In genomic region chr2:25852626-25853025, GRCm38 (mm10) we compare ENCODE assay signal across 11 mouse cellular contexts. TPM values are rescaled to one million over a fixed set of nuclear protein-coding genes. Genes with fewer than 3 reads are reported as not detected.
DNase-seq lines count a peak whose midpoint lies in the region; ATAC-seq lines count a peak whose summit lies in the region.
"Had no signal": no experiment of that assay in that cellular context is flagged by ENCODE, and none has a peak within 500 bp of the region (broad histone marks: within the 10 kb centered on the region; RNA-seq: fewer than 3 reads in every experiment).

No protein-coding gene starts in this region.

- H3K9me3 ChIP-seq in heart, embryonic 12.5 days (replicated peaks), result peaks cover 8% of the 10 kb centered on the region; the same call in 1 of the 2 replicates
- H3K9me3 ChIP-seq in forebrain, embryonic 13.5 days (replicated peaks), result no peaks in the 10 kb centered on the region
- H3K9me3 ChIP-seq: liver, embryonic 13.5 days had no signal

- peaks cover 6% of the 10 kb centered on the region; the same call in 1 of the 2 replicates for H3K27me3 ChIP-seq in heart, embryonic 12.5 days (replicated peaks)
- no peaks in the 10 kb centered on the region for H3K27me3 ChIP-seq in forebrain, embryonic 13.5 days
- H3K27me3 ChIP-seq: liver, embryonic 13.5 days had no signal

- H3K9ac ChIP-seq in heart, embryonic 12.5 days, result no peak overlapping the region
- H3K9ac ChIP-seq in forebrain, embryonic 13.5 days, result no peak overlapping the region
- H3K9ac ChIP-seq: liver, embryonic 13.5 days had no signal

- DNase-seq in heart, adult 8-10 months (ENCODE audit: low spot score), result peak; percentile 40
- DNase-seq in cerebellum, postnatal 36 days, result peak; percentile 22 to 31
- DNase-seq in layer of hippocampus, adult 9-10 months (ENCODE audit: low spot score), result peak; percentile 58
- no peak for DNase-seq in thymus, postnatal 4 days
- DNase-seq: liver, embryonic 13.5 days had no signal

- H3K4me2 ChIP-seq in heart, embryonic 12.5 days, result no peak overlapping the region
- H3K4me2 ChIP-seq in forebrain, embryonic 13.5 days, result no peak overlapping the region
- H3K4me2 ChIP-seq: liver, embryonic 13.5 days had no signal

- no peaks in the 10 kb centered on the region for H3K4me1 ChIP-seq in heart, embryonic 12.5 days (replicated peaks)
- no peaks in the 10 kb centered on the region for H3K4me1 ChIP-seq in forebrain, embryonic 13.5 days
- H3K4me1 ChIP-seq: liver, embryonic 13.5 days had no signal

- H3K4me3 ChIP-seq in heart, embryonic 12.5 days, result no peak overlapping the region
- H3K4me3 ChIP-seq in forebrain, embryonic 13.5 days, result no peak overlapping the region
- H3K4me3 ChIP-seq: liver, embryonic 13.5 days had no signal

- H3K36me3 ChIP-seq in heart, embryonic 12.5 days, result no peaks in the 10 kb centered on the region
- H3K36me3 ChIP-seq in forebrain, embryonic 13.5 days (ENCODE audit: poor library complexity, severe bottlenecking), result no peaks in the 10 kb centered on the region
- H3K36me3 ChIP-seq: liver, embryonic 13.5 days had no signal

- no peak for ATAC-seq in heart, embryonic 12.5 days (ENCODE audit: insufficient number of reproducible peaks, low FRiP score)
- ATAC-seq in CD4-positive, CD25-positive, alpha-beta regulatory T cell, adult 4 months, result peak; percentile 64
- 0 out of 2 replicates have a peak, but pooled peaks have one; percentile 47 for ATAC-seq in megakaryocyte-erythroid progenitor cell, adult 5-6 weeks (replicated peaks; ENCODE audit: low FRiP score, low TSS enrichment, poor library complexity, severe bottlenecking)
- ATAC-seq in forebrain, embryonic 13.5 days, result no peak

- 35% methylated on average over 3 of the region's 3 CpGs for WGBS in heart, embryonic 12.5 days
- WGBS in forebrain, embryonic 13.5 days, result 54% methylated on average over 3 of the region's 3 CpGs

- no peak overlapping the region for H3K27ac ChIP-seq in heart, embryonic 12.5 days (ENCODE audit: poor library complexity, severe bottlenecking)
- no peak overlapping the region for H3K27ac ChIP-seq in forebrain, embryonic 13.5 days
- H3K27ac ChIP-seq: liver, embryonic 13.5 days had no signal

RNA-seq across cellular contexts. Expression of gene Sohlh1, which starts 5.6 kb away (rescaled TPM):
- not detected for total RNA-seq in heart, adult 8-10 months (2022)
- not detected in 2 replicates for polyA plus RNA-seq in heart, embryonic 12.5 days (2016; fragmentation: Nextera tagmentation; extraction: Ambion mirVana)
- polyA plus RNA-seq in CD4-positive, CD25-positive, alpha-beta regulatory T cell, adult 4 months (2017; shearing (Covaris generic)), result under 1 TPM in 1 of 2 experiments, not detected in 1; 0.58 TPM
- not detected in 2 replicates for total RNA-seq in megakaryocyte-erythroid progenitor cell, adult 5-6 weeks (2014; fragmentation: Nextera tagmentation)
- not detected in 2 replicates for total RNA-seq in megakaryocyte-erythroid progenitor cell, adult 5-6 weeks (2017)
- polyA plus RNA-seq in forebrain, embryonic 13.5 days (2015; fragmentation: Nextera tagmentation; extraction: Ambion mirVana), result not detected in 2 replicates
- total RNA-seq: gastrocnemius, adult 8-10 months had no signal
- polyA plus RNA-seq: liver, embryonic 13.5 days; small intestine, adult 2 months had no signal

RNA-seq across cellular contexts. Expression of gene Kcnt1, which starts 10.9 kb away (rescaled TPM):
- under 1 TPM; 0.44 to 0.90 (median 0.59) TPM for total RNA-seq in heart, adult 8-10 months (2022)
- not detected in 2 replicates for polyA plus RNA-seq in heart, embryonic 12.5 days (2016; fragmentation: Nextera tagmentation; extraction: Ambion mirVana)
- under 1 TPM; 0.05 to 0.24 TPM for polyA plus RNA-seq in CD4-positive, CD25-positive, alpha-beta regulatory T cell, adult 4 months (2017; shearing (Covaris generic))
- total RNA-seq in megakaryocyte-erythroid progenitor cell, adult 5-6 weeks (2014; fragmentation: Nextera tagmentation), result not detected in 2 replicates
- not detected in 2 replicates for total RNA-seq in megakaryocyte-erythroid progenitor cell, adult 5-6 weeks (2017)
- 3.2 and 4.5 TPM in 2 replicates for polyA plus RNA-seq in forebrain, embryonic 13.5 days (2015; fragmentation: Nextera tagmentation; extraction: Ambion mirVana)

RNA-seq across cellular contexts. Expression of gene Lcn9, which starts 29.7 kb away (rescaled TPM):
- total RNA-seq in heart, adult 8-10 months (2022), result not detected
- polyA plus RNA-seq in heart, embryonic 12.5 days (2016; fragmentation: Nextera tagmentation; extraction: Ambion mirVana), result not detected in 2 replicates
- not detected for polyA plus RNA-seq in CD4-positive, CD25-positive, alpha-beta regulatory T cell, adult 4 months (2017; shearing (Covaris generic))
- not detected in 2 replicates for total RNA-seq in megakaryocyte-erythroid progenitor cell, adult 5-6 weeks (2014; fragmentation: Nextera tagmentation)
- total RNA-seq in megakaryocyte-erythroid progenitor cell, adult 5-6 weeks (2017), result not detected in 2 replicates
- polyA plus RNA-seq in forebrain, embryonic 13.5 days (2015; fragmentation: Nextera tagmentation; extraction: Ambion mirVana), result not detected in 2 replicates
- total RNA-seq: gastrocnemius, adult 8-10 months had no signal
- polyA plus RNA-seq: liver, embryonic 13.5 days; small intestine, adult 2 months had no signal

RNA-seq across cellular contexts. Expression of gene Glt6d1, which starts 37.0 kb away (rescaled TPM):
- not detected for total RNA-seq in heart, adult 8-10 months (2022)
- polyA plus RNA-seq in heart, embryonic 12.5 days (2016; fragmentation: Nextera tagmentation; extraction: Ambion mirVana), result not detected in 2 replicates
- polyA plus RNA-seq in CD4-positive, CD25-positive, alpha-beta regulatory T cell, adult 4 months (2017; shearing (Covaris generic)), result not detected
- not detected in 2 replicates for total RNA-seq in megakaryocyte-erythroid progenitor cell, adult 5-6 weeks (2014; fragmentation: Nextera tagmentation)
- not detected in 2 replicates for total RNA-seq in megakaryocyte-erythroid progenitor cell, adult 5-6 weeks (2017)
- polyA plus RNA-seq in forebrain, embryonic 13.5 days (2015; fragmentation: Nextera tagmentation; extraction: Ambion mirVana), result not detected in 2 replicates
- total RNA-seq: gastrocnemius, adult 8-10 months had no signal
- polyA plus RNA-seq: liver, embryonic 13.5 days; small intestine, adult 2 months had no signal

Comparison
In these comparisons a context has a peak if more than half of its experiments do, and no peak if none do; other contexts are left out.
1. ATAC-seq: peak in CD4-positive, CD25-positive, alpha-beta regulatory T cell, adult 4 months (single experiment) and megakaryocyte-erythroid progenitor cell, adult 5-6 weeks (single experiment); none in heart, embryonic 12.5 days (single experiment) and forebrain, embryonic 13.5 days (single experiment).